Mouse (Mus musculus) thymus, postnatal 10 days (tissue): ENCODE results near the gene Trmt11.
"Not testable (repeated sequence)": the region's sequence is repeated elsewhere in the genome, so short reads cannot be mapped to it uniquely, and the experiment has no call there.

ENCODE experiments used
- DNase-seq, 2 experiments: peaks; one replicate each; pipeline ENCODE4 v3.0.0; 2021; ENCODE audit warnings: low spot score in 2 of 2

Trmt11 gene

GRCm38 (mm10) chr10:30600542-30600966 is at the start of gene Trmt11:
Gene Trmt11, minus strand, starts transcription at chr10:30600749.
- peak; percentile 78 to 79 for DNase-seq

DNA sequence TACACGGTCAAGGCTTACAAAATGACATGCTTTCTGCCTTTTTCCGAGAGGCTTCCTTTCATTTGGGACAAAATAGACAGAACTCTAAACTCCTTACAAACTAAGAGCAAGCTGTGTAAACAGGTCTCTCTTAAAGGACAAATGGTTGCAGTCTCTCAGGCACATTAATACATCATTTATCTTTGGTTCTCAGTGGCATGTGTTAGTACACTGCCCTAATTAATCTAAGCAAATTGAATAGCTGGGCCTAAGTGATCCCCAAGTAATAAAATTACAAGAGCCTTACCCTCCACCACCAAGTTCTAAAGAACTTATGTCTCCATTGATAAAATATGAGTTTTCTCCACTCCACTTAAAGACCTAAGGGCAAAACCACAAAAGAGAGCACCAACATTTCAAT is 47.1 kb upstream of the Trmt11 start:
- DNase-seq: no peak

DNA sequence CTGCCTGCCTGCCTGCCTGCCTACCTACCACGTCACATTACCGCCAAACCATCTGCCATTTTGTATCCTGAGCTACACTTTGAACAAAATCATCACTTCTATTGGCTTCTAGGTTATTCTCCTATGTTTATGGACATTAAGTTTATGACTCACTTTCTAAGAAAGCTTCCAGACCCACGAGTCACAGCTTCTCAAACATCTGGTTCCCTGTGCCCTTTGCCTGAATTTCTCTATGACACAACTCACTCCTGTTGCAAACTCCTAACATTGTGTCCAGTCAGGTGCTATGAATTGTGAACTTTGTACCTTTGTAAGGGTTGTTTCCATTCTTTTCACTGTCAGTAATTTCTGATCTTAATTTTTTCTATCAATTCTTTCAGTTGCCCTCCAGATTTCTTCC is 37.7 kb upstream of the Trmt11 start:
- DNase-seq: no peak

GRCm38 (mm10) chr10:30636474-30637154 is 36.1 kb upstream of the Trmt11 start:
- DNase-seq: not testable (repeated sequence)

- no peak for DNase-seq
Measured at GRCm38 (mm10) chr10:30632718-30633117, 32.2 kb upstream of the Trmt11 start.

- no peak for DNase-seq
Measured at GRCm38 (mm10) chr10:30629977-30630376, 29.4 kb upstream of the Trmt11 start.

GRCm38 (mm10) chr10:30629513-30629912 is 29.0 kb upstream of the Trmt11 start, which contains the start of gene Hint3:
Gene Hint3, minus strand, starts transcription at chr10:30629632.
- DNase-seq: no peak

GRCm38 (mm10) chr10:30628444-30628843 is 27.9 kb upstream of the Trmt11 start:
- not testable (repeated sequence) for DNase-seq

GRCm38 (mm10) chr10:30627548-30627947 is 27.0 kb upstream of the Trmt11 start:
- no peak for DNase-seq

GRCm38 (mm10) chr10:30624161-30625019 is 23.8 kb upstream of the Trmt11 start:
- DNase-seq: no peak

DNA sequence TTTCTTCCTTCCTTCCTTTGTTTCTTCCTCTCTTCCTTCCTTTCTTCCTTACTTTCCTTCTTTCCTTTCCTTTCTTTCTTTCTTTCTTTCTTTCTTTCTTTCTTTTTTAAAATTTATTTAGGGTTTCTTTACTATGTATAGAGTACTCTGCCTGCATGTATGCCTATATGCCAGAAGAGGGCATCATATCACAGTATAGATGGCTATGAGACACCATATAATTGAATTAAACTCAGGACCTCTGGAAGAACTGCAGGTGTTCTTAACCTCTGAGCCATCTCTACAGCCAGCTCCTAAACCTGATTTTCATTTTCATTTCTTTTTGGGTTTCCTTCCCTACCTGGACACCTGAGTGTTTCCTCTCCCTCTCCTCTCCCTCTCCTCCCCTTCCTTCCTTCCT is 22.4 kb upstream of the Trmt11 start:
- no peak for DNase-seq

DNA sequence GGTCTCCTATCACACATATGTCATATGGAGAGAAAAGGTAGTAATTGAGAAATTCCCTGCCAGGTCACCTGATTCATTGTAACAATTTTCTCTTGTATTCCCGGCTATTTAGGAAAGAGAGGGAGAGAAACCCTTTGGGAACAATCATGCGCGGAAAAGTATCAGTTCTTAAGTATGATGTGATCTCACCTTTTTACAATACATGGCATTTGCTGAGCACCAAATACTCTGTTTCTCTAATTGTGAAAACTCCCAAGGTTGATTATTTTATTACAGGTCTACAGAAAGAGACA is 18.3 kb upstream of the Trmt11 start:
- DNase-seq: no peak

DNA sequence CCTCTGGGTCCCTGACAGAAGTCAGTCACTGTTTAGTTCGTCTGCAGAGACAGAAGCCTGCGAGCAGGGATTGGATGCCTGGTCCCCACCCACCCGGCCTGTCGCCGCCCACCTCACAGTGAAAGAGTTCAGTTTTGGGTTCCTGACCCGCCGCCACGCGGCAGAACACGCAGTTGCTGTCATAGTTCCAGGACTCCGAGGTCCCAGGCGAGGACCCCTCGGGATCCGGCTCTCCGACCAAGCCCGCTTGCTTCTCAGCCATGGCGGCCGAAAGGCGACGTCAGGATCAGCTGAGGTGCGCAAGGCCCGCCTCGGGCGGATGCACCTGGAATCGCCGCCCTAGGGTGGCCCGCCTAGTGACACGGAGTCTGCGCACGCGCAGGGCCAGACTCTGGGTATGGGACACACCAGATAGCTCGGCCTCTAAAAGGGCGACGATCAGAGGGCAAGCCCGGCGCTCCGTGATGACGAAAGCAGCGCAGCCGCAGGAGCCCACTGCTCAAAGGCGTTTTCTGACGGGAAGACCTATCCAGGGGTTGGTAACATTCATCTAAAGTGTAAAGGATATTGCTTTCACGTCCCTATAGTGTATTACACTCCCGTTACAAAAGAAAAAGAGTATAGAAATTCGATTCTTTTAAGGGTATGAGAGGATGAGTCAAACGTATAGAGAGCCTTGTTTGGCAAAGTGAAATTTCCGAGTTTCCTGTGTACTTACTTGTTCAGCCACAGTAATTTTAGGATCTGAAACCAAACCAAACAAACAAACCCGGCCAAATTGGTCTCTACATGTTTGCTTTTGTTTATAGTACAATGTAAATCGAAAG is 17.8 kb upstream of the Trmt11 start:
- peak; percentile 97 to 99 for DNase-seq

DNA sequence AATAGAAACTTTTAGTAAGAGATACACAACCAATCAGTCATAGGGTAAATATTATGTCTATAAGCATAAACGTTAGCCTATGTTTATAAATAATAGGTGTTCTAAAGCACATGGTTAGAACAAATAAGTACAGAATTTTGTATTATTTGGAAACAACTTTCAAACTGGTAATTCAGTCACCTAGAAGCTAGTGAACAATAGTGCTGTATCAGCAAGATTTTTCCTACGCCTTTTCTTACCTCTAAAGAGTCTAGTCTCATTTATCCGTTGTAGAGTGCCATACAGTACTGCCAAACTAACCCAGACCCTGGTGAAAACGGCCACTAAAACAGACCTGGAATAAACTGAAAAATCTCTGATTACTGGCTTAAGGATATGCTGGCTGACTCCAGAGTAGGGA is 12.5 kb upstream of the Trmt11 start:
- DNase-seq: no peak

DNA sequence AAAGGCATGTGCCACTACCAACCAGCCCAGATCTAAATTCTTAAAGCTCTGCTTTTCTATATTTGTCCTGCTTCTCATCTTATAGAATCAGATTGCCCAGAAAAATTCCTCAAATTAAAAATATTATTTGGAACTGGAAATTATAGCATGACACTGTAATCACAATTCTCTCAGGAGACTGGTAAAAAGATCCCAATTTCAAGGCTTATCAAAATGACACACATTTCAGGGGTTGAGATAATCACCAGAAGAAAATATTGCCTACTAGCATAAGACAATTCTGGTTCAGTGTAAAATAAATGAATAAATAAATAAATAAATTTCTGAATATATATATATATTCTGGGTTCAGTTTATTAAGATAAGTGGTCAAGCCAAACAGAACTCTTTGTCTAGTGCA is 9.1 kb upstream of the Trmt11 start:
- no peak for DNase-seq

- no peak for DNase-seq
Measured at GRCm38 (mm10) chr10:30608109-30608508, 7.6 kb upstream of the Trmt11 start.

DNA sequence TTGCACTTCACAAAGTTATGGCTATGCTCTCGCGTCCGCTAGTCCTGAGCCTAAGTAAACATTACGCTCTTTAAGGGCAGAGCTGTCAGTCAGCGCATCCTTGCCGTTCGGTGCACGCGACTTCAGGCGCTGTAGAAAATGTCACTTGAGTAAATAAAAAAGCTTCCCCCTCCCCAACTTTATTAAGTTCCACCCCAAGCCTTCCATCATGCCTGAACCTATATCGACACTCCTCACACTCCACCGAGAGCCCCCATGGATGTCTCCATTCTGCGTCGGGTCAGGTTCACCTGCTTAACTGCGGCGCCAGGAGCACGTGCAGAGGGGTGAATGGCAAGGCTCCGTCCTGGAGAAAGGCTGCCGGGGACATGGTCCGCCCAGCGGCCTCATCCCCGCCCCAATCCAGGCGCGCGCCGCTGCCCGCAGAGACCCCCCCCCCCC is 435 bp downstream of the Trmt11 start:
- DNase-seq: peak in 1 of 2 experiments; percentile 9

DNA sequence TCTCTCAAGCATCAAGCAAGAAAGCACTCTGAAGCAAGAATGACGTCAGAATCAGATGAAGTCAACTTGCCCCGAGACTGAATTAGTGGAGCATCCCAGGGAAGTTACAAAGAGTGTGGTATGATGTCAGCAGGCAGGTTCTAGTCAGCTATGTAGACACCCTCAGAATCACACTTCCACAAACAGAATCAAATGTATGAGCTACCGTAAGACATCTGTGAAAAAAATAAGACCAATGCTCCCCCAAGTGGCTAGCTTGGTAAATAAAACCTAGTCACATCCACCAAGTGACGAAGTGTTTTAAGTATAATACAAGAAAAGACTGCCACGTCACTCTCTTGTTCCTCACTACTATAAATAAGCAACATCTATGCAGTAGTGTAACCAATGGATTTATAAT is 13.5 kb downstream of the Trmt11 start:
- no peak for DNase-seq

- DNase-seq: no peak
Measured at GRCm38 (mm10) chr10:30585691-30586090, 14.9 kb downstream of the Trmt11 start.

GRCm38 (mm10) chr10:30577670-30578280 is 22.8 kb downstream of the Trmt11 start:
- DNase-seq: no peak

DNA sequence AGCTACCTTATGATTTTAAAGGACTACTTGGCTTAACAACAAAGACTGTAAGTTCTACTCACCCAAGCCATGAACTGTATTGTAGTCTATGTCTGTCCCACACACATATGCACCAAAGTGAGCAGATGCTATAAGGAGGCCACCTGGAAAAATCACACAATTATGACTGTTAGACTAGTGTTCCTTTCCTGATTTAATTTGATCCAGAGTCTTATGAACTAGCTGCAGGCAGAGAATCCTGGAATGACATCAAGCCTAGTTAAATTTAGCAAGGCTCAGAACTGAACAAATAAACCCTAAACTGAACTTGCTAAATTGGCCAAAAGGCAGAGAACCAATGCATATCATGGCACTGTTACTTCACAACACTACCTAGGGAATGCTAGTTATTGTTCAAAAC is 34.2 kb downstream of the Trmt11 start:
- DNase-seq: no peak

- no peak for DNase-seq
Measured at GRCm38 (mm10) chr10:30564651-30565050, 35.9 kb downstream of the Trmt11 start.
